Mouse (Mus musculus): ENCODE measurements at regions not wholly inside any gene's neighbourhood (a gene's known extent, or its start where the extent isn't known, plus 50 kb on each side); places are given as distances from the start of the nearest gene placed in this dataset.

DNA sequence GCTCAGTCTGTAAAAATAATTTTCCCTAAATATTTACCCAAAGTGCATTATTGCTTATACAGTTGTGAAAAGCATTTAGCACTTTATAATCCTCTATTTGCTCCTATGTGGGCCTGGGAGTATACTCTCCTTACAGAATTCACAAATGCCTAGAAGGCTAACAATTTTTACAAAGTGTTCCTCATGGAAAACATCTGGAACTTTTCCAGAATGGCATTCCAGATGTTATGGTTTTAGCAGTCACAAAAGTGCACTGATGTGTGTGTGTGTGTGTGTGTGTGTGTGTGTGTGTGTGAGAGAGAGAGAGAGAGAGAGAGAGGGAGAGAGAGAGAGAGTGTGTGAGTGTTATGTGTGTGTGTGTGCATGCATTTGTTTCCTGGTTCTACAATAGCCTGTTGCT, 229.1 kb upstream of the Osr1 start:
- no peak for TF ChIP-seq CTCF (IDR thresholded peaks at IDR 0.05; ENCODE audit: borderline replicate concordance, extremely low read depth, insufficient read depth, insufficient read length)
- no peak for TF ChIP-seq POLR2A (IDR thresholded peaks at IDR 0.05; ENCODE audit: borderline replicate concordance, extremely low read depth, insufficient read depth, insufficient read length, poor library complexity, severe bottlenecking)
- no peak for DNase-seq (ENCODE audit: low read depth)

DNA sequence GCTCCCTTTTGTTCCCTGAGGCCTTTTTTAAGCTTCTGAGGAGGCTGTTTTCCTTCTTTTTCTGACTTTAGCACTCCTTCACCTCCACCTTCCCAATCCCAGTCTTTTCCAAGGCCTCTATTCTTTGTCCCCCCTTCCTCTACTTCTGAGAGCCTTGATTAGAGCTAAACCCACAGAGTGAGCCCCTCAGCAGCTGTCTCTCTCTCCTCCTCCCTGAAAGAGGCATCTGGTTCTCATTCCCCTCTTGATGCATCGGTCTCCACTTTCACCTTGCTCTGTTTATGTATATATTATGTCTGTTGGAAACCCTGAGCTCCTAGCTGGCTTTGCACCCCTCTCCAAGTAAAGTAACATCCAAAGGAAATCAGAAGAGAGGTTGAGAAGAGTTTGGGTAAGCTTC, 224.6 kb upstream of the Osr1 start:
- TF ChIP-seq POLR2A (IDR thresholded peaks at IDR 0.05; ENCODE audit: borderline replicate concordance, extremely low read depth, insufficient read depth, insufficient read length, poor library complexity, severe bottlenecking): no peak
- TF ChIP-seq CTCF (IDR thresholded peaks at IDR 0.05; ENCODE audit: borderline replicate concordance, extremely low read depth, insufficient read depth, insufficient read length): no peak
- no peak for DNase-seq (ENCODE audit: low read depth)

- no peak for TF ChIP-seq POLR2A (IDR thresholded peaks at IDR 0.05; ENCODE audit: borderline replicate concordance, extremely low read depth, insufficient read depth, insufficient read length, poor library complexity, severe bottlenecking)
- no peak for TF ChIP-seq CTCF (IDR thresholded peaks at IDR 0.05; ENCODE audit: borderline replicate concordance, extremely low read depth, insufficient read depth, insufficient read length)
- no peak for DNase-seq (ENCODE audit: low read depth)
Observed at GRCm38 (mm10) chr12:9355512-9355911, 214.4 kb upstream of the Osr1 start.

DNA sequence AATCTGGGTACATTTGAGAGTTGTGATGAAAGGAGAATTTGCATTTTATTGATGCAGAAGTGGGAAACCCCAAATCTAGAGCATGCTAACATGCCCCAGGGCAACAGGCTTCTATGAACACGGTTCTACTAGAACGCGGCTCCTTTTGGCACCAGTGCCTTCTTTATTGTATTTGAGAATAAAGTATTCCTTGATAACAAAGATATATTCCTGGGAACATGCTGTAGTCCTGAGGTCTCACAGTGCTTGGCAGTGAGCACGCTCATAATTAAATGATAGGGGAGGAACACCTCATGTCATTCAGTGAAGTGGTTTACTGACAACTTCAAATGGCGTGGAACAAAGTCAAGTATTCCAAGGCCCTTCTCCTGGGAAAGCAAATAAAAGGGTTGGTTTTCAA, 212.1 kb upstream of the Osr1 start:
- no peak for TF ChIP-seq POLR2A (IDR thresholded peaks at IDR 0.05; ENCODE audit: borderline replicate concordance, extremely low read depth, insufficient read depth, insufficient read length, poor library complexity, severe bottlenecking)

GRCm38 (mm10) chr12:9358872-9359271, 211.0 kb upstream of the Osr1 start:
- no peak for TF ChIP-seq CTCF (IDR thresholded peaks at IDR 0.05; ENCODE audit: borderline replicate concordance, extremely low read depth, insufficient read depth, insufficient read length)
- no peak for TF ChIP-seq POLR2A (IDR thresholded peaks at IDR 0.05; ENCODE audit: borderline replicate concordance, extremely low read depth, insufficient read depth, insufficient read length, poor library complexity, severe bottlenecking)
- DNase-seq (ENCODE audit: low read depth): no peak

More for the DNA sequence above, 212.1 kb upstream of the Osr1 start:
- no peak for DNase-seq (ENCODE audit: low read depth)

GRCm38 (mm10) chr12:9365931-9366330, 204.0 kb upstream of the Osr1 start:
- no peak for DNase-seq (ENCODE audit: low read depth)
- TF ChIP-seq POLR2A (IDR thresholded peaks at IDR 0.05; ENCODE audit: borderline replicate concordance, extremely low read depth, insufficient read depth, insufficient read length, poor library complexity, severe bottlenecking) (no peak), CTCF (IDR thresholded peaks at IDR 0.05; ENCODE audit: borderline replicate concordance, extremely low read depth, insufficient read depth, insufficient read length) (no peak)

DNA sequence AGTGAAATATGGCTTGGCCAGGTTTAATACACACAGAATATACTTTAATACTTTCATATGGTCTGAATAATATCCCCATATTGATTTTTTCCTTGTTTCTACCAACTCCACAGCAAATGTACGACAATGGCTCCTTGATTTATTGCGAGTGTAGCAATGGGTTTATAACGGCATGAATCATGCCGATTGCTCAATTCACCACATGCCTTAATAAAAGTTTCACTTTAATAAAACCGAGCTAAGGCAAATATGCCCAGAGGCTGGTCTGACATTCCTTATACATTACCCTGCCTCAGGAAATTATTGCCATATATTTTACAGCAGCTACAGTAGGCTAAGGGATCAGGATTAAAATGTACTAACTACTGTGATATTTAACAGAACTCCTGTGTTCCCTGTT, 201.2 kb upstream of the Osr1 start:
- no peak for DNase-seq (ENCODE audit: low read depth)

DNA sequence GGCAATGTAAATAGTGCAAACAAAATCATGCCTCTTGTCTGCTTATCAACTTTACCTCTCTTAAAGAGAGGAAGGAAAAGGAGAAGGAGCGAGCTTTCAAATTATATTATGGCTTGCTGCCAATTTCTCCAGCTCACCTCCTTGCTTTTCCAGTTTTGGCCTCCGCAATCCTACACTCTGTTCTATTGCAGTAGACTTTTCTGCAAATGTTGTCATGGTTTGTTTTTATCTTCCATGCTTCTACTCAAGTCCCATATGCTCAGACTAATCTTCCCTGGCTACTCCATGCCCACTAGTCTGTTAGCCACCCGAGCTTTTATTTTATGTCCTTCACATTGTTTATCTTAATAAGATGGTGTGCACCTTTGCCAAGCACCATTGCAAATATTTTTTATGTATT, 168.0 kb upstream of the Osr1 start:
- DNase-seq (ENCODE audit: low read depth): no peak
- TF ChIP-seq POLR2A (IDR thresholded peaks at IDR 0.05; ENCODE audit: borderline replicate concordance, extremely low read depth, insufficient read depth, insufficient read length, poor library complexity, severe bottlenecking): no peak
- no peak for TF ChIP-seq CTCF (IDR thresholded peaks at IDR 0.05; ENCODE audit: borderline replicate concordance, extremely low read depth, insufficient read depth, insufficient read length)

More for the DNA sequence above, 201.2 kb upstream of the Osr1 start:
- TF ChIP-seq CTCF (IDR thresholded peaks at IDR 0.05; ENCODE audit: borderline replicate concordance, extremely low read depth, insufficient read depth, insufficient read length) (no peak), POLR2A (IDR thresholded peaks at IDR 0.05; ENCODE audit: borderline replicate concordance, extremely low read depth, insufficient read depth, insufficient read length, poor library complexity, severe bottlenecking) (no peak)

DNA sequence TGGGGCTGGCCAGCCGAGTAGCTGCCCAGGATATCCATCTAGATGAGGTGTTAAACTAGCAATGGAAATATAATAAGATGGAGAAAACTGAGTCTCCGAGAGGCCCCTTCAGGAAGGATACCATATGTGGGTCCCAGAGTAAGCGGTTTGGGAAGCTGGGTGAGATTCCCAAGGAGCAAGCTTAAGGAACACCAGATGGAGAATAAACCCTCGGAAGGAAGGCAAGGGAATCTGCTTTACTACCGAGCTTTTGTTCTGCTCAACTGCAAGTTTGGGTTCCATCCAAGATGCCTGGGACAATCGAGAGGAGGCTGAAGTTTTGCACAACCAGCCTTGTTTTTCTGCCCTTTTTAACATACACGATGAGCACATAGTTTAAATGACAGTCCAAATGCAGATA, 164.9 kb upstream of the Osr1 start:
- TF ChIP-seq POLR2A (IDR thresholded peaks at IDR 0.05; ENCODE audit: borderline replicate concordance, extremely low read depth, insufficient read depth, insufficient read length, poor library complexity, severe bottlenecking): no peak
- TF ChIP-seq CTCF (IDR thresholded peaks at IDR 0.05; ENCODE audit: borderline replicate concordance, extremely low read depth, insufficient read depth, insufficient read length): no peak
- DNase-seq (ENCODE audit: low read depth): no peak

DNA sequence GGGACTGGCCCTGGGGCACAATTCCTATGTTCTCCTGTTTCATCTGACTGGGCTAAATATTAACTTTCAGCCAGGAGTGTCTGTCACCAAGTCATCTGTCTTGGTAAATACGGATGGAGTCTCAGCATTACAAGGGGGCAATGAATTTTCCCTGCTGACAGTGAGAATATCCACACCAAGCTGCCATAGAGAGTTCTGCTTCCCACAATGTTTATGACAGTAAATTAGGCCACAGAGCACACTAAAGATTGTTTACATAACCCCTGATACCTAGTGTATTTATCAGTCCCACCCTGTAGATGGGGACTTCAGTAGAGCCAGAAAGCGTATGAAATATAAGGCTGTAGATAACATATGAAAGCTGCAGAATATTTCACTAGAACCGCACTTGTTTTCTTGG, 150.6 kb upstream of the Osr1 start:
- no peak for DNase-seq (ENCODE audit: low read depth)
- TF ChIP-seq CTCF (IDR thresholded peaks at IDR 0.05; ENCODE audit: borderline replicate concordance, extremely low read depth, insufficient read depth, insufficient read length) (no peak), POLR2A (IDR thresholded peaks at IDR 0.05; ENCODE audit: borderline replicate concordance, extremely low read depth, insufficient read depth, insufficient read length, poor library complexity, severe bottlenecking) (no peak)

- TF ChIP-seq POLR2A (IDR thresholded peaks at IDR 0.05; ENCODE audit: borderline replicate concordance, extremely low read depth, insufficient read depth, insufficient read length, poor library complexity, severe bottlenecking) (no peak), CTCF (IDR thresholded peaks at IDR 0.05; ENCODE audit: borderline replicate concordance, extremely low read depth, insufficient read depth, insufficient read length) (no peak)
- no peak for DNase-seq (ENCODE audit: low read depth)
Observed at GRCm38 (mm10) chr12:9430656-9431055, 139.3 kb upstream of the Osr1 start.

- TF ChIP-seq POLR2A (IDR thresholded peaks at IDR 0.05; ENCODE audit: borderline replicate concordance, extremely low read depth, insufficient read depth, insufficient read length, poor library complexity, severe bottlenecking) (no peak), CTCF (IDR thresholded peaks at IDR 0.05; ENCODE audit: borderline replicate concordance, extremely low read depth, insufficient read depth, insufficient read length) (no peak)
- no peak for DNase-seq (ENCODE audit: low read depth)
Observed at GRCm38 (mm10) chr12:9438575-9439161, 131.2 kb upstream of the Osr1 start.
